Mouse (Mus musculus) lung, postnatal 25 days (tissue): ENCODE results near the gene Ccdc66.

ENCODE experiments used
- DNase-seq: peaks from one replicate; pipeline ENCODE4 v3.0.0; 2022; ENCODE audit warnings: low spot score

Gene Ccdc66

GRCm38 (mm10) chr14:27507894-27508643 lies at the start of gene Ccdc66:
Gene Ccdc66, minus strand, starts transcription at chr14:27508460.
- peak; percentile 99 for DNase-seq

- DNase-seq: no peak
Measured at GRCm38 (mm10) chr14:27543838-27544426, 35.7 kb upstream of the Ccdc66 start.

DNA sequence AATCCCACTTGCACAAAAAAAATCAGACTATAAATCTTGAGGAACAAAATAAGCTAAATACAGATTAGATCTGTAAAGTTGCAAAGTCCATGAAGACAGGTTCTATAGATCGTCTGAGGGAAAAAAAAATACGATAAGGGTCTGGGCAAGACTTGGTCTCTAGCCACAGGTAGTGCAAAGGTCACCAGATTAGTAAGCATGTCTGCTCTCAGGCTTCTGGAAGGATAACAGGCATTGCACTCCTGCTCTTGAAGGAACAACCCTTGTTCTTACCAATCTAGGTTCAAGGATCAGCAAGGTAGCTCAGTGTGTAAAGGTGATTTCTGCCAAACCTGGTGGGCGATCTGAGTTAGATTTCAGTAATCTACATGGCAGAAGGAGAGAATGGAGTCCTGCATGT lies 28.2 kb upstream of the Ccdc66 start:
- DNase-seq: no peak

DNA sequence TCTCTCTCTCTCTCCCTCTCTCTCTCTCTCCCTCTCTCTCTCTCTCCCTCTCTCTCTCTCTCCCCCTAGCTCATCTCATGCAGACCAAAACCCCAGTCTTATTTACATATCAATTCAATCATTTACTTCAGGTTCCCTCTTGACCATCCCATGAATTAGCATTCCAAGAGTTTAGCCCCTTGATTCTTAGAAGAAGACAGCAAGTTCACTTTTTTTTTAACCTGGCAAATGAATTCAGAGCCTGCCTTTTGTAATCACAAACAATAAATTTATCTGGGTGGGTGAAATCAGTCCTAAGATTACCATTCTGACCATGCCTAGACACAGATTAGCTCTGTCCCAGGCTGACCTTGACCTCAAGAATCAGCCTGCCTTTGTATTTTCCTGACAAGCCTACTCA lies 16.3 kb upstream of the Ccdc66 start:
- DNase-seq: no peak

GRCm38 (mm10) chr14:27508644-27509301 lies 513 bp upstream of the Ccdc66 start:
- no peak for DNase-seq

DNA sequence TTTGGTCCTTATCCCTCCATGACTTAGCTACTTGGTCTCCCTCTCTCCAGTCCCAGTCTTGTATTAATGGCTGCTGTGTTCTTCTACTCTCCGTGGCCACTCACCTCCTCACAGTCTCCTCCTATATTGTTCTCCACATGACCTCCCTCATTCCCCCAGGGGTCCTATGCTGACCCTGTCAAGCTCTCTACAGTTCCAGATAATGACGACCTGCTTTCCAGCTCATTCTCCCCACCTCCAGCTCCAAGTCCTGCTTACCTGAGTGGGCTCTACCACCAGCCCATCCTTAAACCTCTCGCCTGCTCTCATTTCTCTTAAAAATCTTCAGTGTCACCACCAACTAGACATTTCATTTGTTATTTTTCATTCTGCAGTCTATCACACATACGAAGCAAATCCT lies 7.2 kb downstream of the Ccdc66 start:
- DNase-seq: no peak

DNA sequence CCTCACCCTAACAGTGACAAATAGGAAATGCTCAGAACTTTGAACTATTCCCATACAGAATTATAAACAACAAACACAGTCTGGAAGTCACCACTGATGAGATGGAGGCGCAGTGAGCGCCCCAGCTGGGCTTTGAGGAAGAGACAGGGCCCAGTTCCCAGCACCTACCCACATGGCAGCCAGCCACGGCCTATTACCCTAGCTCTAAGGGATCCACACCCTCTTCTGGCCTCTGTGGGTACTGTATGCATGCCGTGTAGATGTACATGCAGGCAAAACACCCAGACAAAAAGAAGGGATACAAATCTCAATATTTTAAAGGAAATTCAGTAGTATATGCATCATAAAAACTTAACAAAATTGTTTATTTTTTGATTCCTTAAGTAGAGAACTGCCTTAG lies 14.7 kb downstream of the Ccdc66 start:
- DNase-seq: no peak

DNA sequence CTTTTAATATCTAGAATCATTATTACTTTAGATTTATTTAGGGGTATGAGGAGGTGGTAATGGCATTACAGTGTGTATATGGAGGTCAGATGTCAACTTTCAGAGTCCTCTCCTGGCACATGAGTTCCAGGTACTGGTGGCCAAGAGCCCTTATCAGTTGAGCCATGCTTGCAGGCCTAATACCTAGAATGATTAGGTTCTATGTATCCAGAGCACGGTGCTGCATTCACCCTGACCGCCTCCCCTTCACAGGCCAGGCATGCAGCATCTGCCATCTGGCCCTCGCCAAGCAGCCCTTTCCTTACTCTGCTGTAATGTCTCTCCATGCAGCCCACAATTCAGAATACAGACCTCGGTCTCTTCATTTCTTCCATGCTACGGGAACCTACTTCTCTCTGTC lies 16.9 kb downstream of the Ccdc66 start:
- no peak for DNase-seq

DNA sequence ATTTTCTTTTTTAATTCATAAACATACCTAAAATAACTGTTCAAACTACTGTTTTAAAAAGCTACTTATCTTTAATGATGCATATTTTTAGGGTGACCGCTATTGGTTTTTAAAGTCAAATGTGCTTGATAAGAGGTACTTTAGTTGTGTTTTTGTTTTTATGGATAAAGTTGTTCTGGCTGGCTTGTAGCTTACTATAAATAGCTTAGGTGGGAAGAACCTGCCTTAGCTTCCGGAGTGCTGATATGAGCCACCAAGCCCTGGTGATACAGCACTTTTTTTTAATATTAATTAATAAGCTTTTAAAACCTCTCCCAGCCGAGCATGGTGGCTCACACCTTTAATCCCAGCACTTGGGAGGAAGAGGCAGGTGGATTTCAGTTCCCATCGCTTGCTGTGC lies 61.3 kb downstream of the Ccdc66 start:
- no peak for DNase-seq

- DNase-seq: no peak
Measured at GRCm38 (mm10) chr14:27444851-27445281, 63.4 kb downstream of the Ccdc66 start.

DNA sequence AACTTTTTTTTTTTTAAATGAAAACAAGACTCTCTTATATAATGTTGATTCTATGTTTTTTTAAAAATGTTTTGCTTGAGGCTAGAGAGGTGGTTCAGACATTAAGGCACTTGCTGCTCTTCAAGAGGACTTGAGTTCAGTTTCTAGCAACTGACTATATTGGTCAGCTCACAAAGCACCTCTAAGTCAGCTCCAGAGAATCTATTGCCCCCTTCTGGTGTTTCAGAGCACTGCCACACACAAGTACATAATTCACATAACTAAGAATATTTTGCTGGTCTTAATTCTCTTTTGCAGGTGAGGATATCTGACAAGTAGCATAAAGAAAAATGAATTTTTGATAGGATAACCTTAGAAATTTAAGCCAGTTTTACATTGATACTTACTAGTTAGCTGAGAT lies 67.3 kb downstream of the Ccdc66 start:
- DNase-seq: peak; percentile 28

GRCm38 (mm10) chr14:27436826-27437225 lies 71.4 kb downstream of the Ccdc66 start:
- no peak for DNase-seq

GRCm38 (mm10) chr14:27436116-27436515 lies 72.1 kb downstream of the Ccdc66 start:
- DNase-seq: no peak

GRCm38 (mm10) chr14:27432064-27432463 lies 76.2 kb downstream of the Ccdc66 start:
- no peak for DNase-seq
